Mouse (Mus musculus): Measurements from ENCODE around the gene H2-K1. TPM values are rescaled to one million over a fixed set of nuclear protein-coding genes. Genes with fewer than 3 reads are reported as not detected.

H2-K1 gene
- 76.0 and 82.2 TPM in 2 replicates for polyA plus RNA-seq (2015; fragmentation: Nextera tagmentation; extraction: Ambion mirVana)

GRCm38 (mm10) chr17:34000150-34000537 lies at the start of gene H2-K1:
TSS of gene H2-K1 (minus strand) at chr17:34000347.
- H3K4me2 ChIP-seq (ENCODE audit: low read length): peak within 1 kb of the TSS; percentile 99
- H3K4me1 ChIP-seq (replicated peaks; ENCODE audit: insufficient read depth, low read length): no peaks in the 10 kb centered on the region
- peak within 1 kb of the TSS; percentile 64 for H3K4me3 ChIP-seq (replicated peaks; ENCODE audit: low read depth, low read length)
- no peaks in the 10 kb centered on the region for H3K36me3 ChIP-seq (ENCODE audit: insufficient read depth, low read length)
- peak within 1 kb of the TSS; percentile 47 for H3K9ac ChIP-seq (ENCODE audit: low read depth, low read length)
- WGBS: 0% methylated on average over 26 of the region's 30 CpGs
- peak; percentile 85 for DNase-seq (ENCODE audit: low spot score)
- no peaks in the 10 kb centered on the region for H3K9me3 ChIP-seq (replicated peaks; ENCODE audit: low read length)
- TF ChIP-seq CTCF (IDR thresholded peaks at IDR 0.05; ENCODE audit: low read depth): no peak
- no peaks in the 10 kb centered on the region for H3K27me3 ChIP-seq (ENCODE audit: insufficient read depth, low read length)
- no peak within 1 kb of the TSS for H3K27ac ChIP-seq
- peak; percentile 93 for ATAC-seq (replicated peaks; ENCODE audit: low FRiP score, low read depth)

GRCm38 (mm10) chr17:34047404-34048050 lies 47.4 kb upstream of the H2-K1 start:
- Histone ChIP-seq H3K4me1 (replicated peaks; ENCODE audit: insufficient read depth, low read length) (no peaks in the 10 kb centered on the region), H3K36me3 (ENCODE audit: insufficient read depth, low read length) (no peaks in the 10 kb centered on the region), H3K27ac (no peak overlapping the region), H3K4me2 (ENCODE audit: low read length) (no peak overlapping the region), H3K27me3 (ENCODE audit: insufficient read depth, low read length) (no peaks in the 10 kb centered on the region), H3K9ac (ENCODE audit: low read depth, low read length) (no peak overlapping the region), H3K4me3 (replicated peaks; ENCODE audit: low read depth, low read length) (no peak overlapping the region), H3K9me3 (replicated peaks; ENCODE audit: low read length) (no peaks in the 10 kb centered on the region)
- DNase-seq (ENCODE audit: low spot score) (no peak), ATAC-seq (replicated peaks; ENCODE audit: low FRiP score, low read depth) (no peak)
- no peak for TF ChIP-seq CTCF (IDR thresholded peaks at IDR 0.05; ENCODE audit: low read depth)
- WGBS: 92% methylated on average over 5 of the region's 5 CpGs

DNA sequence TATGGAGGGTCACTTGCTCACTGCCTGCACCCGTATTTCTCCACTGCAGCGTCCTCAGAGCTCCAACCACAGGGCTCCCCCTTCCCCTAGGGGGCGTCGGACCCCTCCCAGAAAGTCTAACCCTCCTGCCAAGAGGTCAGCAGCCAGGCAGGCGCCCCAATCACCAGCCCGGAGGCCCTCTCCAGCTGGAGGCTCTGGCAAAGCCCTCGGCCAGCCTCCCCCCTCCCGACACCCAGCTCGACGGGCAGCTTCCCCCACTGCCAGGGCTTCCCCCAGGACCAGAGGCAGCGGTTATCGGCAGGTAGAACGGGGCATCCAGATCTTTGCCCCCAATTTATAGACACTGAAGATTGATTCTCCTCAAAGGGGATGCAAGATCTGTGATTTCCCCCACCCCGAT lies 45.8 kb upstream of the H2-K1 start:
- 0 out of 2 replicates have a peak, but pooled peaks cover 4% of the 10 kb centered on the region for H3K27me3 ChIP-seq (ENCODE audit: insufficient read depth, low read length)
- 80% methylated on average over 14 of the region's 14 CpGs for WGBS

GRCm38 (mm10) chr17:34039562-34040450 lies 39.7 kb upstream of the H2-K1 start:
- no peak for DNase-seq (ENCODE audit: low spot score)

More for the DNA sequence above, 45.8 kb upstream of the H2-K1 start:
- TF ChIP-seq CTCF (IDR thresholded peaks at IDR 0.05; ENCODE audit: low read depth): no peak
- Histone ChIP-seq H3K27ac (no peak overlapping the region), H3K4me1 (replicated peaks; ENCODE audit: insufficient read depth, low read length) (no peaks in the 10 kb centered on the region), H3K9me3 (replicated peaks; ENCODE audit: low read length) (no peaks in the 10 kb centered on the region), H3K4me3 (replicated peaks; ENCODE audit: low read depth, low read length) (no peak overlapping the region), H3K4me2 (ENCODE audit: low read length) (no peak overlapping the region), H3K36me3 (ENCODE audit: insufficient read depth, low read length) (no peaks in the 10 kb centered on the region), H3K9ac (ENCODE audit: low read depth, low read length) (no peak overlapping the region)
- DNase-seq (ENCODE audit: low spot score): no peak
- no peak for ATAC-seq (replicated peaks; ENCODE audit: low FRiP score, low read depth)

DNA sequence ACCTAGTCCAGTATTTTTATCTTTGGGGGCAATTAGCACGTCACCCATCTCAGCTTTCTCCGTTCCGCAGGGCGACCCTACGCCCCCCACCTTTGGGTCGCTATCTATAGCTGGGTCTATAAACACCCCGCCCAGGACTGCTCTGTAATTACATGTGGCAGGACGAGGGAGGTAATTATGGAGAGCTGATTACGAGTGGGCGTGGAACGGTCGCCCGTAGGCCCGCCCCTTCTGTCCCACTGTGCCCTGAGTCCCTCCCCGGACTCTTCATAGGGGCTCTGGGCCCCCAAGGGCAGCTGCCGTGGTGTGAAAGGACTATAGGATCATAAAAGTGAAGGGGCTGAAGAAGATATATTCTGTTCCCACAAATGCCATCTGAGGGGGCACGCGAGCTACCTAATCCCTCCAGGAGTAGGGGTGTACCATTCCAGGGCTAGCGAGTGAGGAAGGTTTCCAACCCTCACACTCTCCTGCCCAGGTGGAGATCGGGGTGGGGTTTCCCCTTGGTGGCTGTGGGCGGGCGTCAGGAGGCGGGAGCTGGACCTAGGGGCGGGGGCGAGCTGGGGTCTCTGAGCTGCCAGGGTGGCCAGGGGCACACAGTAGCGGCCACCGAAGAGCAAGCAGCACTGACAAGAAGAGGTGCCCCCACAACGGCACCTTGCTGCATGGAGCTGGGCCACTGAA lies 38.9 kb upstream of the H2-K1 start, which contains the start of gene Col11a2:
Gene Col11a2, plus strand, starts transcription at position 560 of the 684 bp plus-strand sequence.
- H3K27me3 ChIP-seq (ENCODE audit: insufficient read depth, low read length): 0 out of 2 replicates have a peak, but pooled peaks cover 4% of the 10 kb centered on the region
- peak; percentile 14; the same call in 1 of the 2 replicates for TF ChIP-seq CTCF (IDR thresholded peaks at IDR 0.05; ENCODE audit: low read depth)
- H3K4me3 ChIP-seq (replicated peaks; ENCODE audit: low read depth, low read length): 0 out of 2 replicates have a peak within 1 kb of the TSS, but pooled peaks have one; percentile 1
- H3K9me3 ChIP-seq (replicated peaks; ENCODE audit: low read length): no peaks in the 10 kb centered on the region
- H3K4me2 ChIP-seq (ENCODE audit: low read length): peak within 1 kb of the TSS; percentile 51
- H3K4me1 ChIP-seq (replicated peaks; ENCODE audit: insufficient read depth, low read length): peaks cover 14% of the 10 kb centered on the region
- peaks cover 30% of the 10 kb centered on the region for H3K36me3 ChIP-seq (ENCODE audit: insufficient read depth, low read length)
- H3K9ac ChIP-seq (ENCODE audit: low read depth, low read length): no peak within 1 kb of the TSS
- WGBS: 3% methylated on average over 28 of the region's 28 CpGs
- 0 out of 2 replicates have a peak, but pooled peaks have one; percentile 19 for ATAC-seq (replicated peaks; ENCODE audit: low FRiP score, low read depth)
- no peak for DNase-seq (ENCODE audit: low spot score)
- H3K27ac ChIP-seq: no peak within 1 kb of the TSS

More at GRCm38 (mm10) chr17:34039562-34040450, 39.7 kb upstream of the H2-K1 start:
- Histone ChIP-seq H3K27ac (no peak overlapping the region), H3K4me3 (replicated peaks; ENCODE audit: low read depth, low read length) (no peak overlapping the region), H3K9me3 (replicated peaks; ENCODE audit: low read length) (no peaks in the 10 kb centered on the region), H3K27me3 (ENCODE audit: insufficient read depth, low read length) (0 out of 2 replicates have a peak, but pooled peaks cover 4% of the 10 kb centered on the region), H3K4me1 (replicated peaks; ENCODE audit: insufficient read depth, low read length) (peaks cover 14% of the 10 kb centered on the region), H3K36me3 (ENCODE audit: insufficient read depth, low read length) (peaks cover 26% of the 10 kb centered on the region), H3K4me2 (ENCODE audit: low read length) (peak overlapping the region; percentile 51), H3K9ac (ENCODE audit: low read depth, low read length) (no peak overlapping the region)
- ATAC-seq (replicated peaks; ENCODE audit: low FRiP score, low read depth): no peak
- TF ChIP-seq CTCF (IDR thresholded peaks at IDR 0.05; ENCODE audit: low read depth): no peak
- WGBS: 16% methylated on average over 17 of the region's 17 CpGs

Measured in kidney, postnatal 0 days (tissue).